Mouse (Mus musculus): Measurements from ENCODE around the gene Mier2. TPM values are rescaled to one million over a fixed set of nuclear protein-coding genes. Genes with fewer than 3 reads are reported as not detected.

Mier2 gene
- total RNA-seq, 2 experiments from 2014 or later, result 15.8 to 18.9 TPM

DNA sequence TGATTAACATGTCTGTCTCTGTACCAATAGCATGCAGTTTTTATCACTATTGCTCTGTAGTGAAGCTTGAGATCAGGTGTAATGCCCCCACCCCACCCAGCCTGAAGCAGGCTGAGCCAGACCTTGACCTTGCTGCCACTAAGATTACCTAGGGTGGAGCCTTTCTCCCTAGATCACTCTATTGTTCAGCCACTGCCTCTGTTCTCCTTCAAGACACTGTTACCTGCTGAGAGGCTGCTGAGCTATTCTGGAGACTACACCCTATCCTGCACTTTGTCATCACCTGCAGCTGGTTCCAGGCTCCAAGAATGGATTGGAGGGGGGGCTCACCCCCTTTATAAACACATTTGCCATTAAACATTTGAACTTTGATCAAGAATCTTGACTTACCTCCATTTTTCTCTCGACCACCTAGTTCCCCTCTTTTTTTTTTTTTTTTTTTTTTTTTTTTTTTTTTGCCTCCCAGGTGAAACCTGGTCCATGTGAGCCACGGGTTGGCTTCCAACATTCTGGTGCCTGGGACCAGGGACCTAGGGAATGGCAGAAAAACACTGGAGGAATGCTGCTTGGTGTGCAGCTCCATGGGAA, 58.2 kb downstream of the Mier2 start:
- intact Hi-C loops (cut with DNase I), result no loop called here
- no peak overlapping the region for H3K4me3 ChIP-seq
- no peak for DNase-seq
- TF ChIP-seq CTCF (IDR thresholded peaks at IDR 0.05), result no peak
- no peak overlapping the region for H3K27ac ChIP-seq

DNA sequence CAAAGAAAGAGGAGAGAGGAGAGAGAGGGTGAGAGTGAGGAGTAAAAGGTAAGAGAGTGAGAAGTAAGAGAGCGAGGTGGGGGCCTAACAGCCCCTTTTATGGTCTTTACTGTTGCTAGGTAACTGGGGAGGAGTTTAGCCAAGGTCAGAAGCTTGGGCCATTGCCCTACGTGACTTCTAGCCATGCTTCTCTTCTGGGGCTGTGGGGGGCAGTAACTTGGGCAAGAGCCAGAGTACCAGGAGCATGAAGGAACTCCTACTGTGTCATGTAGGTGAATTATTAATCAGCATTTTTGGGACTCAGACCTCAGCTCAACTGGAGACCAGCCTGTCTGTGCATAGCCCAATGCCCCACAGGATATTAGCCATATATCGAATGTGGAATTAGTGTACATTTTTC, 59.1 kb downstream of the Mier2 start:
- no peak overlapping the region for H3K27ac ChIP-seq
- no peak for TF ChIP-seq CTCF (IDR thresholded peaks at IDR 0.05)
- H3K4me3 ChIP-seq, result no peak overlapping the region
- no peak for DNase-seq
- intact Hi-C loops (cut with DNase I), result no loop called here

Small RNA genes lying within 50 kb of the gene (microRNA-seq; reads per million reads assigned to microRNA genes)
- not detected for gene Mir6909

Other genes with a start within 250 kb of the Mier2 start
- gene Vmn2r82, start 198.7 kb downstream of the Mier2 start, total RNA-seq (2021), result not detected
- gene Vmn2r83, start 86.5 kb downstream of the Mier2 start, total RNA-seq (2021), result not detected
- under 1 TPM; 0.71 to 0.73 TPM for gene Plpp2, start 21.4 kb downstream of the Mier2 start, total RNA-seq (2021)
- gene Theg, start 32.1 kb upstream of the Mier2 start, total RNA-seq (2021), result not detected
- gene C2cd4c, start 58.8 kb upstream of the Mier2 start, total RNA-seq (2021), result under 1 TPM; 0.20 to 0.51 TPM
- 1 to 10 TPM; 3.2 to 7.5 TPM for gene Shc2, start 82.7 kb upstream of the Mier2 start, total RNA-seq (2021)
- gene Odf3l2, start 90.5 kb upstream of the Mier2 start, total RNA-seq (2021), result 100 to 1,000 TPM in 1 of 2 experiments, 10 to 100 TPM in 1; 56.6 to 180 TPM
- gene Madcam1, start 109.4 kb upstream of the Mier2 start, total RNA-seq (2021), result not detected
- gene Tpgs1, start 114.2 kb upstream of the Mier2 start, total RNA-seq (2021), result 10 to 100 TPM; 18.4 to 19.2 TPM
- 100 to 1,000 TPM; 366 to 415 TPM for gene Cdc34, start 127.0 kb upstream of the Mier2 start, total RNA-seq (2021)
- gene Gzmm, start 133.8 kb upstream of the Mier2 start, total RNA-seq (2021), result 1 to 10 TPM; 7.2 to 9.8 TPM
- gene Bsg, start 149.3 kb upstream of the Mier2 start, total RNA-seq (2021), result 100 to 1,000 TPM; 650 to 652 TPM
- under 1 TPM; 0.47 to 0.84 TPM for gene Hcn2, start 161.4 kb upstream of the Mier2 start, total RNA-seq (2021)
- gene Polrmt, start 191.4 kb upstream of the Mier2 start, total RNA-seq (2021), result 10 to 100 TPM; 27.0 to 40.8 TPM
- gene Fgf22, start 199.9 kb upstream of the Mier2 start, total RNA-seq (2021), result not detected
- gene Rnf126, start 211.8 kb upstream of the Mier2 start, total RNA-seq (2021), result 10 to 100 TPM; 46.1 to 53.6 TPM
- 1 to 10 TPM; 1.0 to 1.5 TPM for gene Fstl3, start 222.1 kb upstream of the Mier2 start, total RNA-seq (2021)
- not detected for gene Prss57, start 235.8 kb upstream of the Mier2 start, total RNA-seq (2021)
- gene Palm, start 238.4 kb upstream of the Mier2 start, total RNA-seq (2021), result 10 to 100 TPM; 18.1 to 23.0 TPM